Mouse (Mus musculus) liver, embryonic 18 days (tissue): Measurements from ENCODE around the gene Gm14137. TPM values are rescaled to one million over a fixed set of nuclear protein-coding genes. Genes with fewer than 3 reads are reported as not detected.

Experiments used
- polyA plus RNA-seq: library from polyadenylated mRNA; depleted of rRNA; stranded (reverse); fragments of >200 nt; gene quantifications from 2 replicates; pipeline ENCODE4 v1.2.3, GENCODE M21; 2012; rRNA removed

The Gm14137 gene
- polyA plus RNA-seq: 0.01 TPM in 2 replicates

GRCm38 (mm10) chr2:119173991-119174651 is at the start of gene Gm14137:
Gm14137 (plus strand) TSS chr2:119174509.

GRCm38 (mm10) chr2:119156681-119157572 is 17.4 kb upstream of the Gm14137 start, which contains the start of gene Rmdn3:
Rmdn3 (minus strand) TSS chr2:119157034.

GRCm38 (mm10) chr2:119166901-119167865 is 7.1 kb upstream of the Gm14137 start, which contains the start of gene Gchfr:
Gchfr (plus strand) TSS chr2:119167773.

GRCm38 (mm10) chr2:119208344-119209175 is 34.3 kb downstream of the Gm14137 start, which contains the start of the genes Zfyve19 and Dnajc17:
Zfyve19 (plus strand) TSS chr2:119208617.
Dnajc17 (minus strand) TSS chr2:119208795.

Other genes starting within 250 kb of the Gm14137 start
- 4.7 and 5.1 TPM in 2 replicates for gene Chst14, start 248.0 kb upstream of the Gm14137 start, polyA plus RNA-seq
- gene Ccdc32, start 145.1 kb upstream of the Gm14137 start, polyA plus RNA-seq: 6.6 and 6.8 TPM in 2 replicates
- gene Rpusd2, start 139.7 kb upstream of the Gm14137 start, polyA plus RNA-seq: 2.4 and 2.5 TPM in 2 replicates
- 2.6 and 3.0 TPM in 2 replicates for gene Knl1, start 127.4 kb upstream of the Gm14137 start, polyA plus RNA-seq
- gene Rad51, start 61.7 kb upstream of the Gm14137 start, polyA plus RNA-seq: 9.2 and 10.7 TPM in 2 replicates
- 19.7 and 22.1 TPM in 2 replicates for gene Rmdn3, start 17.5 kb upstream of the Gm14137 start, polyA plus RNA-seq
- 92.5 and 95.7 TPM in 2 replicates for gene Gchfr, start 6.7 kb upstream of the Gm14137 start, polyA plus RNA-seq
- gene Zfyve19, start 34.1 kb downstream of the Gm14137 start, polyA plus RNA-seq: 16.9 and 24.4 TPM in 2 replicates
- 7.8 and 9.4 TPM in 2 replicates for gene Dnajc17, start 34.3 kb downstream of the Gm14137 start, polyA plus RNA-seq
- gene Ppp1r14d, start 55.4 kb downstream of the Gm14137 start, polyA plus RNA-seq: 0.07 TPM in 1 of 2 replicates, not detected in the other
- gene Spint1, start 62.9 kb downstream of the Gm14137 start, polyA plus RNA-seq: 0.55 and 0.64 TPM in 2 replicates
- 0.08 and 0.11 TPM in 2 replicates for gene Rhov, start 96.8 kb downstream of the Gm14137 start, polyA plus RNA-seq
- 4.1 and 4.5 TPM in 2 replicates for gene Vps18, start 114.2 kb downstream of the Gm14137 start, polyA plus RNA-seq
- 2.2 and 2.8 TPM in 2 replicates for gene Dll4, start 151.3 kb downstream of the Gm14137 start, polyA plus RNA-seq
- gene Chac1, start 176.7 kb downstream of the Gm14137 start, polyA plus RNA-seq: 0.37 and 0.55 TPM in 2 replicates